Mouse (Mus musculus) T-helper 2 cell (primary cell): ENCODE data around the gene Ngrn.

Experiments
- in situ Hi-C: fragments of 300-600 bp; cut with MboI, MseI; formaldehyde crosslinking; loops from one replicate; pipeline ENCODE4 v1.15.1; 2025; ENCODE audit warnings: high pct_unique_total_duplicates

The Ngrn gene

GRCm38 (mm10) chr7:80261372-80261990 is 466 bp downstream of the Ngrn start:
- in situ Hi-C loops = no loop called here

- in situ Hi-C loops = no loop called here
These were observed 3.6 kb downstream of the Ngrn start for GRCm38 (mm10) chr7:80264606-80265005.

DNA sequence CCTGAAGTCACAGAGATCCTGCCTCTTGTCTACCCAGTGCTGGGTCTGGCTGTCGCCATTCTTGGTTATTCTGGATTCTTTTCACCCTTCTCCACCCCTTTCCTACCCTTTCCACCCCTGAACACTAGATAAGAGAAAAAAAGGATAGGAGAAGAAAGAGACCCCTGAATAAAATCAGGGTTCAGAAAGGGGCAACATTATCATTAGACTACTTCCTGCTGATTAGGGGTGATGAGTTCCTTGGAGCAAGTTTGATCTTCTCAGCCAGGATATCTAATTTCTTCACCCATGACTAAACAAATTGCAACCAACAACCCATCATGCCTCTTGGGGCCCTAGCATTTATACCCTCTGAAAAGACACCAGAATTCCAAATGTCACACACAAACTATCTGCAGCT is 6.7 kb downstream of the Ngrn start:
- in situ Hi-C loops = no loop called here

GRCm38 (mm10) chr7:80268897-80269750 is 8.1 kb downstream of the Ngrn start, which contains the start of gene Vps33b:
Vps33b (plus strand) TSS chr7:80269649.
- in situ Hi-C loops = no loop called here

- in situ Hi-C loops = no loop called here
These were observed 8.8 kb downstream of the Ngrn start for GRCm38 (mm10) chr7:80269751-80270255.

GRCm38 (mm10) chr7:80273456-80273855 is 12.4 kb downstream of the Ngrn start:
- in situ Hi-C loops = no loop called here

GRCm38 (mm10) chr7:80276374-80276773 is 15.4 kb downstream of the Ngrn start:
- in situ Hi-C loops = no loop called here

GRCm38 (mm10) chr7:80280032-80280431 is 19.0 kb downstream of the Ngrn start:
- in situ Hi-C loops = no loop called here

GRCm38 (mm10) chr7:80280998-80281397 is 20.0 kb downstream of the Ngrn start:
- in situ Hi-C loops = no loop called here

DNA sequence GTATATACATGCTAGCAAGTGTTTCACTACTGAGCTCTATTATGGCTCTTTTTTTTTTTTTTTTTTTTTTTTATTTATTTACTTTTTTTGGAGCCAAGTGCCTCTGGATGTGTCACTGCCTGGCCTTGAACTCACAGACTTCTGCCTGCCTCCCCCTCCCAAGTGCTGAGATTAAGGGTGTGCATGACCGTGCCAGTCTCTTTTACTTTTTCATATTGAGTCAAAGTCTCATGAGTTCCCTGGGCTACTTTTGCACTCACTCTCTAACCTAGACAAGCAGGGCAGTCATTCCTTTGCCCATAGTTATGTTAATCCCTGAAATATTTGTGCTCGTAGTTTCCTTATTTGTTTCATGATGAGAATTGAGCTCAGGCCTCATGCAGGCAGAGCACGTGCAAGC is 20.6 kb downstream of the Ngrn start:
- in situ Hi-C loops = no loop called here

DNA sequence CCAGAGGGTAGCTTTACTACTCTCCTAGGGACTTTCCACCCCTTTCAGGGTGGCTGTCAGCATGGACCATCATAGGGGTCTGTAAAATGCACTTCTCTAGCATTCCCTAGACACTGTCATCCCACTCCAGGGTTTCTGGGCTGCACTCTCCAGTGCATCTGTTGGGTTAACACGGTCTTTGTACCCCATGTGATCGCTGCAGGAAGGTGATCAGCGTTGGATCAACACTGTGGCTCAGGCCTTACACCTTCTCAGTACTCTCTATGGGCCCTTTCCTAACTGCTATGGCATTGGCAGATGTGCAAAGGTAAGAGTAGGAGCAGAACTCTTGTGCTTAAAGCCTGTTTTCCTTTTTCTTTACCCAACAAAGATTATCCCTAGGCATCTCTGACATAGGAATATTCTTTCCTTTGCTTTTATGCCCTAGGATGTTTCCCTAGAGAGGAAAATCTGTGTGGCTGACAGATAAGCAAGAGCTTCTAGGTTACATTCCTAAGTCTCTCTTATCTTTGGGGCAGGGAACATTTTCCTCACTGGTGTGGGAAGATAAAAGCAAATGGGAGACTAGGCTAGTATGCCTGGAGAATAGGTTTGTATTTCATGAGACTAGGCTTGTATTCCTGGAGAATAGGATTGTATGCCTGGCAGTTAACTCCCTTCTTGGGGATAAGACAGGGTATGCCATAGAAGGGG is 22.4 kb downstream of the Ngrn start:
- in situ Hi-C loops = no loop called here

DNA sequence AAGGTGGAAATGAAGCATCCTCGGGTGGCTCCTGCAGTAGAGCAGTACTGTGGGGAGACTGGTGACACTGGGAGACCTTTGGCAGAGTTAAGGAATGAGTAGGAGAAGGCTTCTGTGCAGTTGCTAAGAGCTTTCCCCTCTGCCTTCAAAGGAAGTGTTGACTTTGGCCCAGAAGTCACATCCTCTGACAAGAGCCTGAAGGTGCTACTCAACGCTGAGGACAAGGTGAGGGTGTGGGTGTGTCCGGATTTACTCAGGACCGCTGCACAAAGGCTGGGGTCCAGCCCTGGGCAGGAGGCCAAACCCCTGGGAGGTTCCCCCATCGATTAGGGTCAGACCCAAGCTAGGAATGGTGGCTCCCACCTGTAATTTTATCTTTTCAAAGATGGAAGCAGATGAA is 23.4 kb downstream of the Ngrn start:
- in situ Hi-C loops = no loop called here

DNA sequence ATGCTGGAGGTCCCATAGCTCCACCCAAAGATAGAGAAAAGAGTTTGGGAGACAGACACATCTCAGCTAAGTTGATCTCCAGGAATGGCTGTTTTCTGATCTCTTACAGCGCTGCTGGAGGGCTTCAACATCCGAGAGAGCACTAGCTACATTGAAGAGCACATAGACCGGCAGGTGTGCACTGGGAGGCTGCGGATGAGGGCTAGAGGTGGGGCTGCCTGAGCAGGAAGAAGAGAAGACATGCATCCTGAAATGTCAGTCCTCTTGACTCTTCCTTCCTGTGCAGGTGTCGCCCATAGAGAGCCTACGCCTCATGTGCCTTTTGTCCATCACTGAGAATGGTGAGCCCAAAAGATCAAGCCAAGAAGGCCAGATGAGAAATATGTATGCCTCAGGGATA is 24.7 kb downstream of the Ngrn start:
- in situ Hi-C loops = no loop called here

DNA sequence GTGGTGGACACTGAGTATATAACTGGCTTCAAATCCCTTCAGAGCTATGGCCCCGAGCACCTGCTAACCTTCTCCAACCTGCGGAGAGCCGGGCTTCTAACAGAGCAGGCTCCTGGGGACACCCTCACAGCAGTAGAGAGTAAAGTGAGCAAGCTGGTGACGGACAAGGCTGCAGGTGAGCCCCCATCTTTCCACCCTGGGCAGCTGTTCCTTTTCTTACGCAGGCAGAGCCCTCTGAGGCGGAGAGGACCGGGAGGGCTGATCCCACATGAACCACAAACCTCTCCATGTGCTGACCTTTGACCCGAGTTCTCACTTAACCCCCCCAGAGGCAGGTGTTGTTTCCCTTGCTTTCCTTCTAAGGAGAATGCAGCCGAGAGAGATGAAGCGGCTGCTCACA is 26.7 kb downstream of the Ngrn start:
- in situ Hi-C loops = no loop called here

DNA sequence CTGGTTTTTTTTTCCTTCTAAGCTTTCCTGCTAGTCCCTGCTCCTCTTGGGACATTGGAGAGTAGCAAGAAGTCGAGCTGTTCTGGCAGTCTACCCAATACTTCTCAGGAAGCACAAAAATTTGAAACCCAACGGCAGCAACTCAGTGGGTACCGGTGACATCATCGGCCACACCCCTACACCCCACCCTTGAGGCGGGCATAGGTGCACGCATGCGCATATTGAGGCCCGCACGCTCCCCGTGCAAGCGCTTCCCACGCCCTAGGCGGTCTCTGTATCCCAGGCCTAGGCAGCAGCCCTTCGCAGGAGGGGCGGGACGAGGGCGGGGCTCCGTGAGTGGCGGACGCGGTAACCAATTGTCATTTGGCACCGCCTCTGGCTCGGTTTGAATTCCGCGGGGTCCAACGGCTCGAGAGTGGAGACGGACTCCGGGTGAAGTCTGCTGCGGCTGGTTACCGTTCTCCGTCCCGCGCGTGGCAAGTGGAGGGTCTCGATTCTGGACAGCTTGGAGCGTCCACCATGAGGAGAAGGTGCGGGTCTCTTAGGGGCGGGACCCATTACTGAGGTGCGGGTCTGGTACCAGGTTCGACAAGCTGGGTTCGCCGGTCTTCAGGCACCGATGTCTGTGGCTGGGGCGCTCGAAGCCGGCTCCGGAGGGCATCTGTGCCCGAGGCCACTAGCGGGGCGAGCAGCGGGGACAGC is 33.2 kb downstream of the Ngrn start, which contains the start of gene Prc1:
TSS of gene Prc1 (plus strand) at position 389 of the 702 bp plus-strand sequence.
- in situ Hi-C loops = no loop called here

GRCm38 (mm10) chr7:80294764-80295648 is 34.0 kb downstream of the Ngrn start:
- in situ Hi-C loops = no loop called here

GRCm38 (mm10) chr7:80296462-80296861 is 35.4 kb downstream of the Ngrn start:
- in situ Hi-C loops = no loop called here

- in situ Hi-C loops = no loop called here
These were observed 36.0 kb downstream of the Ngrn start for GRCm38 (mm10) chr7:80297041-80297440.

GRCm38 (mm10) chr7:80298754-80299153 is 37.7 kb downstream of the Ngrn start:
- in situ Hi-C loops = no loop called here

DNA sequence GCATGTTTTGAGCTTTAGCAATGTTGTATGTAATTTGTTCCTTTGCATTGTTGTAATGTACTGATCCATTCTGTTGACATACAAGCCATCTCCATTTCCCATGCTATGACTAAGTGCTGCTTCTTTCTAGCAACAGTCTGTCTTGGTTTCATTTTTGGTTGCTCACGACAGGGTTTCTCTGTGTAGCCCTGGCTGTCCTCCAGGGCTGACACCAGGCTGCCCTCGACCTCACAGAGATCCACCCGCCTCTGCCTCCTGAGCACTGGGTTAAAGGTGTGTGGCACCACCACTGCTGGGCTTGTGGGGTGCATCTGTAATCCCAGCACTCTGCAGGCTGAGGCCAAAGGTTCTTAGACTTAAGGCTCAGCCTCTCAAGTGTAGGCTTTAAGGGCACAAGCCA is 38.6 kb downstream of the Ngrn start:
- in situ Hi-C loops = no loop called here

- in situ Hi-C loops = loop anchor here (25.0 kb wide), 1 partner anchor 839 kb away; the partner anchor contains the start of gene Polg
These were observed 40.5 kb downstream of the Ngrn start for GRCm38 (mm10) chr7:80301522-80301921.
